Mouse (Mus musculus): Measurements from ENCODE around the gene Cecr2. TPM values are rescaled to one million over a fixed set of nuclear protein-coding genes. Genes with fewer than 3 reads are reported as not detected.

Cecr2 gene
- polyA plus RNA-seq, 1 experiment = 0.37 TPM

GRCm38 (mm10) chr6:120761151-120761550 is 95.0 kb downstream of the Cecr2 start:
- DNase-seq (ENCODE audit: low read depth, low spot score) = no peak
- WGBS = 86% methylated on average over 2 of the region's 2 CpGs

- 94% methylated on average over 1 of the region's 1 CpGs for WGBS
- DNase-seq (ENCODE audit: low read depth, low spot score) = no peak
These were observed 103.8 kb downstream of the Cecr2 start for GRCm38 (mm10) chr6:120769972-120770371.

GRCm38 (mm10) chr6:120771366-120771765 is 105.2 kb downstream of the Cecr2 start:
- no peak for DNase-seq (ENCODE audit: low read depth, low spot score)
- WGBS = 47% methylated on average over 1 of the region's 1 CpGs

- DNase-seq (ENCODE audit: low read depth, low spot score) = no peak
These were observed 105.9 kb downstream of the Cecr2 start for GRCm38 (mm10) chr6:120772025-120772424.

GRCm38 (mm10) chr6:120773149-120773628 is 107.0 kb downstream of the Cecr2 start, which contains the start of gene Slc25a18:
Gene Slc25a18, plus strand, starts transcription at chr6:120773578.
- 64% methylated on average over 5 of the region's 5 CpGs for WGBS
- no peak for DNase-seq (ENCODE audit: low read depth, low spot score)

GRCm38 (mm10) chr6:120773763-120774162 is 107.6 kb downstream of the Cecr2 start:
- WGBS = 82% methylated on average over 6 of the region's 6 CpGs
- DNase-seq (ENCODE audit: low read depth, low spot score) = no peak

- 89% methylated on average over 3 of the region's 3 CpGs for WGBS
- DNase-seq (ENCODE audit: low read depth, low spot score) = no peak
These were observed 110.1 kb downstream of the Cecr2 start for GRCm38 (mm10) chr6:120776286-120776685.

GRCm38 (mm10) chr6:120777533-120777932 is 111.4 kb downstream of the Cecr2 start:
- no peak for DNase-seq (ENCODE audit: low read depth, low spot score)
- WGBS = 69% methylated on average over 9 of the region's 9 CpGs

- DNase-seq (ENCODE audit: low read depth, low spot score) = no peak
- 46% methylated on average over 3 of the region's 3 CpGs for WGBS
These were observed 112.1 kb downstream of the Cecr2 start for GRCm38 (mm10) chr6:120778226-120778625.

GRCm38 (mm10) chr6:120782948-120783347 is 116.8 kb downstream of the Cecr2 start:
- 81% methylated on average over 2 of the region's 2 CpGs for WGBS
- DNase-seq (ENCODE audit: low read depth, low spot score) = no peak

- 77% methylated on average over 7 of the region's 7 CpGs for WGBS
- no peak for DNase-seq (ENCODE audit: low read depth, low spot score)
These were observed 118.2 kb downstream of the Cecr2 start for GRCm38 (mm10) chr6:120784351-120784750.

- 68% methylated on average over 5 of the region's 5 CpGs for WGBS
- DNase-seq (ENCODE audit: low read depth, low spot score) = no peak
These were observed 122.0 kb downstream of the Cecr2 start for GRCm38 (mm10) chr6:120788068-120788607.

- no peak for DNase-seq (ENCODE audit: low read depth, low spot score)
These were observed 122.7 kb downstream of the Cecr2 start for GRCm38 (mm10) chr6:120788904-120789303.

GRCm38 (mm10) chr6:120790153-120790552 is 124.0 kb downstream of the Cecr2 start:
- 86% methylated on average over 11 of the region's 11 CpGs for WGBS
- DNase-seq (ENCODE audit: low read depth, low spot score) = no peak

GRCm38 (mm10) chr6:120790717-120791116 is 124.5 kb downstream of the Cecr2 start:
- 68% methylated on average over 5 of the region's 5 CpGs for WGBS
- no peak for DNase-seq (ENCODE audit: low read depth, low spot score)

GRCm38 (mm10) chr6:120792947-120793346 is 126.8 kb downstream of the Cecr2 start:
- DNase-seq (ENCODE audit: low read depth, low spot score) = no peak
- 83% methylated on average over 8 of the region's 8 CpGs for WGBS

- WGBS = 76% methylated on average over 5 of the region's 5 CpGs
These were observed 129.4 kb downstream of the Cecr2 start for GRCm38 (mm10) chr6:120795422-120796086.

GRCm38 (mm10) chr6:120796111-120796510 is 129.9 kb downstream of the Cecr2 start:
- no peak for DNase-seq (ENCODE audit: low read depth, low spot score)
- 96% methylated on average over 2 of the region's 2 CpGs for WGBS

More at GRCm38 (mm10) chr6:120795422-120796086, 129.4 kb downstream of the Cecr2 start:
- DNase-seq (ENCODE audit: low read depth, low spot score) = no peak

- 86% methylated on average over 7 of the region's 7 CpGs for WGBS
- DNase-seq (ENCODE audit: low read depth, low spot score) = no peak
These were observed 131.8 kb downstream of the Cecr2 start for GRCm38 (mm10) chr6:120798019-120798418.

- 84% methylated on average over 4 of the region's 4 CpGs for WGBS
- no peak for DNase-seq (ENCODE audit: low read depth, low spot score)
These were observed 132.7 kb downstream of the Cecr2 start for GRCm38 (mm10) chr6:120798905-120799304.

- no peak for DNase-seq (ENCODE audit: low read depth, low spot score)
- WGBS = 85% methylated on average over 4 of the region's 4 CpGs
These were observed 133.4 kb downstream of the Cecr2 start for GRCm38 (mm10) chr6:120799581-120800041.
